In the genomic region with DNA sequence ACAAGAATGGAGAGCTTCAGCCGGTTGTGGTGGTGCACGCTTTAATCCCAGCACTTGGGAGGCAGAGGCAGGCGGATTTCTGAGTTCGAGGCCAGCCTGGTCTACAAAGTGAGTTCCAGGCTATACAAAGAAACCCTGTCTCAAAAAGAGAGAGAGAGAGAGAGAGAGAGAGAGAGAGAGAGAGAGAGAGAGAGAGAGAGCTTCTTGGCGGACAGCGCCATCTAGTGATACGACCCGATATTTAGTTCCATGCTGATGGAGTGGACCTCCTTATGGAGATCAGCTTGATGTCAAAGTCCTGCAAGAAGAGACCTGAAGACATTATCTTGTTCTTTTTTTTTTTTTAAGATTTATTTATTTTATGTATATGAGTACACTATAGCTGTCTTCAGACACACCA, we compare ENCODE assay signal across 8 mouse cellular contexts. TPM values are rescaled to one million over a fixed set of nuclear protein-coding genes. Genes with fewer than 3 reads are reported as not detected.
DNase-seq lines count a peak whose midpoint lies in the region; TF ChIP-seq lines count a peak whose summit lies in the region.
"Not testable (repeated sequence)": the region's sequence is repeated elsewhere in the genome, so short reads cannot be mapped to it uniquely, and the experiment has no call there.

No protein-coding gene starts in this region.

- not testable (repeated sequence) for H3K36me3 ChIP-seq in liver, adult 2 months (ENCODE audit: control insufficient read depth, insufficient read depth, low read length); splenic B cell, adult 2 months (ENCODE audit: control insufficient read depth, insufficient read depth, low read length, poor library complexity, severe bottlenecking)

- not testable (repeated sequence) for H3K4me3 ChIP-seq in liver, adult 2 months (ENCODE audit: insufficient read depth, low read depth, low read length)

- H3K4me1 ChIP-seq in liver, adult 2 months (ENCODE audit: control insufficient read depth, insufficient read depth, low read length) = not testable (repeated sequence)

- not testable (repeated sequence) for H3K27ac ChIP-seq in liver, adult 2 months (replicated peaks; ENCODE audit: insufficient read depth, low read depth, low read length)

- not testable (repeated sequence) for H3K9ac ChIP-seq in liver, adult 2 months (ENCODE audit: low read depth, low read length)

- DNase-seq in A20 (ENCODE audit: low read depth, low spot score) = peak; percentile 64
- peak; percentile 69 to 73 for DNase-seq in adrenal gland, adult 18-20 months (ENCODE audit: low spot score in 2 of 2)
- DNase-seq in cerebellum, postnatal 36 days = peak; percentile 62 to 71
- peak; percentile 52 for DNase-seq in gastrocnemius, postnatal 14 days
- DNase-seq in kidney, adult 9 months = peak; percentile 67
- peak; percentile 58 for DNase-seq in liver, adult 2 months (ENCODE audit: extremely low read depth, low read depth, low spot score)
- peak; percentile 84 for DNase-seq in naive thymus-derived CD4-positive, alpha-beta T cell, adult 2 months (ENCODE audit: low read depth)
- peak; percentile 81 for DNase-seq in splenic B cell, adult 2 months (ENCODE audit: low read depth, low spot score)

- TF ChIP-seq CTCF in liver, adult 2 months (IDR thresholded peaks at IDR 0.05; ENCODE audit: low read depth, low read length) = peak; percentile 53

- not testable (repeated sequence) for H3K79me2 ChIP-seq in liver, adult 2 months (ENCODE audit: control insufficient read depth, insufficient read depth, low read length)

- 30% methylated on average over 8 of the region's 8 CpGs for WGBS in liver, adult 2 months

- intact Hi-C loops in gastrocnemius, postnatal 14 days (cut with DNase I; ENCODE audit: low total_unique reads) = not testable (repeated sequence)

- H3K27me3 ChIP-seq in liver, adult 2 months (ENCODE audit: control insufficient read depth, insufficient read depth, low read length); splenic B cell, adult 2 months (ENCODE audit: control insufficient read depth, insufficient read depth, low read length, poor library complexity, severe bottlenecking): not testable (repeated sequence)

- not testable (repeated sequence) for TF ChIP-seq POLR2A in liver, adult 2 months (IDR thresholded peaks at IDR 0.05; ENCODE audit: extremely low read depth, insufficient read depth, low read length)

RNA-seq across cellular contexts. Expression of gene Wipi1, which starts 7.3 kb away (rescaled TPM):
- 10 to 100 TPM; 18.1 to 28.9 TPM for total RNA-seq in adrenal gland, adult 18-20 months (2021)
- total RNA-seq in gastrocnemius, postnatal 14 days (2021) = 10 to 100 TPM; 59.7 to 62.2 TPM
- 8.5 and 8.8 TPM in 2 replicates for total RNA-seq in liver, adult 2 months (2014; rRNA removed)
- 6.4 and 7.3 TPM in 2 replicates for polyA plus RNA-seq in liver, adult 2 months (2012; rRNA removed)

RNA-seq across cellular contexts. Expression of gene Prkar1a, which starts 30.1 kb away (rescaled TPM):
- 100 to 1,000 TPM; 376 to 457 TPM for total RNA-seq in adrenal gland, adult 18-20 months (2021)
- total RNA-seq in gastrocnemius, postnatal 14 days (2021) = 100 to 1,000 TPM; 172 to 199 TPM
- total RNA-seq in liver, adult 2 months (2014; rRNA removed) = 47.2 and 56.4 TPM in 2 replicates
- polyA plus RNA-seq in liver, adult 2 months (2012; rRNA removed) = 51.1 and 59.9 TPM in 2 replicates
